In genomic region chr3:50970386-50970785, GRCm38 (mm10) we compare ENCODE assay signal across 14 mouse cellular contexts.
DNase-seq lines count a peak whose midpoint lies in the region.
"Had no signal": no experiment of that assay in that cellular context is flagged by ENCODE, and none has a peak within 500 bp of the region (broad histone marks: within the 10 kb centered on the region; RNA-seq: fewer than 3 reads in every experiment).

No protein-coding gene starts in this region.

- DNase-seq in heart, adult 11 months: peak; percentile 8
- DNase-seq in heart, postnatal 25 days (ENCODE audit: low spot score): no peak
- DNase-seq in 416B (ENCODE audit: low read depth): peak; percentile 59
- DNase-seq in ovary, postnatal 36 days (ENCODE audit: low spot score): no peak
- DNase-seq in gastrocnemius, postnatal 36 days: no peak
- DNase-seq: adrenal gland, postnatal 10 days; adrenal gland, postnatal 25 days; cerebellum, adult 11 months; cerebellum, adult 18-20 months; cerebellum, adult 8-10 months; cerebellum, adult 9-11 months; cerebellum, postnatal 14 days; cerebellum, postnatal 36 days; embryo, embryonic 11 days had no signal

- intact Hi-C loops in heart, postnatal 25 days (cut with DNase I): no loop called here
- intact Hi-C loops in gastrocnemius, postnatal 36 days (cut with DNase I): no loop called here

Comparison
In these comparisons a context has a peak if more than half of its experiments do, and no peak if none do; other contexts are left out.
1. DNase-seq: peak in heart, adult 11 months (single experiment) and 416B (single experiment); none in heart, postnatal 25 days (single experiment), ovary, postnatal 36 days (single experiment) and gastrocnemius, postnatal 36 days (0 of 2).